Mouse (Mus musculus): Measurements from ENCODE around the gene Ddx5. TPM values are rescaled to one million over a fixed set of nuclear protein-coding genes. Genes with fewer than 3 reads are reported as not detected.
"Not testable (repeated sequence)": the region's sequence is repeated elsewhere in the genome, so short reads cannot be mapped to it uniquely, and the experiment has no call there.

Ddx5 gene
- polyA plus RNA-seq, 1 experiment from 2014 or later: 131 TPM

DNA sequence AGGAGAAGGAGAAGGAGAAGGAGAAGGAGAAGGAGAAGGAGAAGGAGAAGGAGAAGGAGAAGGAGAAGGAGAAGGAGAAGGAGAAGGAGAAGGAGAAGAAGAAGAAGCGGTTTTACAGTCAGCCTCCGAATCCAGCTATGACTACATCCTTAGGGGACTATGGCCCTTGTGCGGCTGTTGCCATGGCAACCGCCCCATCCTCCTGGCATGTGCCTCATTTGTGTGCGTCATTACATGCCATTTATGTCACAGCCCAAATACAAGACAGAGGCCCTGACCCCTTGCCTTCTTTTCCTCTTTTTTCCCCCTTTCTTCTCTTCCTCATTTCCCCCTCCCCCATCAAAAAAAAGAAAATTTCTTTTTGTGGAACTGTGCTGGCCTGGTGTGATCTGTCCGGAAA lies 47.8 kb downstream of the Ddx5 start:
- Histone ChIP-seq H3K4me2 (no peak overlapping the region), H3K4me1 (replicated peaks) (0 out of 2 replicates have a peak, but pooled peaks cover 6% of the 10 kb centered on the region), H3K9ac (no peak overlapping the region), H3K9me3 (replicated peaks) (no peaks in the 10 kb centered on the region), H3K36me3 (no peaks in the 10 kb centered on the region), H3K4me3 (replicated peaks) (no peak overlapping the region), H3K27ac (no peak overlapping the region), H3K27me3 (no peaks in the 10 kb centered on the region)
- no peak for DNase-seq
- 51% methylated on average over 6 of the region's 6 CpGs for WGBS (ENCODE audit: insufficient replicate concordance)
- ATAC-seq (ENCODE audit: low read depth): no peak

GRCm38 (mm10) chr11:106740724-106741123 lies 48.3 kb downstream of the Ddx5 start:
- H3K9ac ChIP-seq; DNase-seq; H3K4me2 ChIP-seq; H3K9me3 ChIP-seq (replicated peaks); ATAC-seq (ENCODE audit: low read depth); H3K4me3 ChIP-seq (replicated peaks); H3K4me1 ChIP-seq (replicated peaks); H3K27me3 ChIP-seq; H3K27ac ChIP-seq; H3K36me3 ChIP-seq: not testable (repeated sequence)
- WGBS (ENCODE audit: insufficient replicate concordance): 73% methylated on average over 5 of the region's 8 CpGs

GRCm38 (mm10) chr11:106739116-106739515 lies 49.9 kb downstream of the Ddx5 start:
- DNase-seq (no peak), ATAC-seq (ENCODE audit: low read depth) (no peak)
- H3K36me3 ChIP-seq: no peaks in the 10 kb centered on the region
- H3K27ac ChIP-seq: no peak overlapping the region
- 80% methylated on average over 2 of the region's 2 CpGs for WGBS (ENCODE audit: insufficient replicate concordance)
- H3K4me3 ChIP-seq (replicated peaks): no peak overlapping the region
- H3K4me1 ChIP-seq (replicated peaks): 0 out of 2 replicates have a peak, but pooled peaks cover 6% of the 10 kb centered on the region
- no peak overlapping the region for H3K4me2 ChIP-seq
- H3K9me3 ChIP-seq (replicated peaks): no peaks in the 10 kb centered on the region
- H3K27me3 ChIP-seq: no peaks in the 10 kb centered on the region
- H3K9ac ChIP-seq: no peak overlapping the region

- DNase-seq (no peak), ATAC-seq (ENCODE audit: low read depth) (no peak)
- H3K9me3 ChIP-seq (replicated peaks): no peaks in the 10 kb centered on the region
- H3K4me1 ChIP-seq (replicated peaks): 0 out of 2 replicates have a peak, but pooled peaks cover 6% of the 10 kb centered on the region
- no peak overlapping the region for H3K4me2 ChIP-seq
- H3K27ac ChIP-seq: no peak overlapping the region
- no peak overlapping the region for H3K9ac ChIP-seq
- 50% methylated on average over 12 of the region's 12 CpGs for WGBS (ENCODE audit: insufficient replicate concordance)
- H3K27me3 ChIP-seq: no peaks in the 10 kb centered on the region
- H3K4me3 ChIP-seq (replicated peaks): no peak overlapping the region
- no peaks in the 10 kb centered on the region for H3K36me3 ChIP-seq
These were observed 51.8 kb downstream of the Ddx5 start for GRCm38 (mm10) chr11:106737178-106737621.

GRCm38 (mm10) chr11:106736614-106737013 lies 52.4 kb downstream of the Ddx5 start:
- Histone ChIP-seq H3K27ac (no peak overlapping the region), H3K9me3 (replicated peaks) (no peaks in the 10 kb centered on the region), H3K4me1 (replicated peaks) (0 out of 2 replicates have a peak, but pooled peaks cover 3% of the 10 kb centered on the region), H3K27me3 (no peaks in the 10 kb centered on the region), H3K4me2 (no peak overlapping the region), H3K36me3 (no peaks in the 10 kb centered on the region), H3K4me3 (replicated peaks) (no peak overlapping the region), H3K9ac (no peak overlapping the region)
- ATAC-seq (ENCODE audit: low read depth) (no peak), DNase-seq (no peak)
- WGBS (ENCODE audit: insufficient replicate concordance): 61% methylated on average over 3 of the region's 3 CpGs

GRCm38 (mm10) chr11:106730714-106731113 lies 58.3 kb downstream of the Ddx5 start:
- ATAC-seq (ENCODE audit: low read depth) (no peak), DNase-seq (no peak)
- H3K4me1 ChIP-seq (replicated peaks): peaks cover 29% of the 10 kb centered on the region
- H3K9me3 ChIP-seq (replicated peaks): no peaks in the 10 kb centered on the region
- H3K27me3 ChIP-seq: no peaks in the 10 kb centered on the region
- H3K9ac ChIP-seq: no peak overlapping the region
- H3K27ac ChIP-seq: no peak overlapping the region
- no peaks in the 10 kb centered on the region for H3K36me3 ChIP-seq
- 54% methylated on average over 4 of the region's 4 CpGs for WGBS (ENCODE audit: insufficient replicate concordance)
- H3K4me3 ChIP-seq (replicated peaks): no peak overlapping the region
- H3K4me2 ChIP-seq: no peak overlapping the region

Small RNA genes lying within 50 kb of the gene (microRNA-seq; reads per million reads assigned to microRNA genes)
- not detected for gene Gm25994
- gene Mir3064: 17.0 reads per million, percentile 30 among the genes with 10 or more reads in this experiment

Other genes starting within 250 kb of the Ddx5 start
- gene Tex2, start 175.8 kb downstream of the Ddx5 start, polyA plus RNA-seq (2015; fragmentation: Nextera tagmentation; extraction: Ambion mirVana): 7.5 and 9.8 TPM in 2 replicates
- gene Pecam1, start 38.6 kb downstream of the Ddx5 start, polyA plus RNA-seq (2015; fragmentation: Nextera tagmentation; extraction: Ambion mirVana): 6.1 and 8.6 TPM in 2 replicates
- gene Milr1, start 38.0 kb downstream of the Ddx5 start, polyA plus RNA-seq (2015; fragmentation: Nextera tagmentation; extraction: Ambion mirVana): 2.6 and 2.7 TPM in 2 replicates
- gene Polg2, start 9.6 kb downstream of the Ddx5 start, polyA plus RNA-seq (2015; fragmentation: Nextera tagmentation; extraction: Ambion mirVana): 5.5 and 5.9 TPM in 2 replicates
- 8.1 and 11.4 TPM in 2 replicates for gene Cep95, start 67 bp upstream of the Ddx5 start, polyA plus RNA-seq (2015; fragmentation: Nextera tagmentation; extraction: Ambion mirVana)
- gene Smurf2, start 131.5 kb upstream of the Ddx5 start, polyA plus RNA-seq (2015; fragmentation: Nextera tagmentation; extraction: Ambion mirVana): 2.5 and 3.0 TPM in 2 replicates
- 325 and 361 TPM in 2 replicates for gene Kpna2, start 210.4 kb upstream of the Ddx5 start, polyA plus RNA-seq (2015; fragmentation: Nextera tagmentation; extraction: Ambion mirVana)
- gene 1810010H24Rik, start 236.5 kb upstream of the Ddx5 start, polyA plus RNA-seq (2015; fragmentation: Nextera tagmentation; extraction: Ambion mirVana): 1.1 TPM in 2 replicates